Mouse (Mus musculus) CD4-positive helper T cell, adult 2 months (primary cell): ENCODE measurements around the gene Patz1.

ENCODE experiments used
- DNase-seq: peaks from one replicate; pipeline ENCODE4 v3.0.0-alpha.2; 2012; ENCODE audit warnings: low read depth, missing footprints, low spot score

Patz1 gene

DNA sequence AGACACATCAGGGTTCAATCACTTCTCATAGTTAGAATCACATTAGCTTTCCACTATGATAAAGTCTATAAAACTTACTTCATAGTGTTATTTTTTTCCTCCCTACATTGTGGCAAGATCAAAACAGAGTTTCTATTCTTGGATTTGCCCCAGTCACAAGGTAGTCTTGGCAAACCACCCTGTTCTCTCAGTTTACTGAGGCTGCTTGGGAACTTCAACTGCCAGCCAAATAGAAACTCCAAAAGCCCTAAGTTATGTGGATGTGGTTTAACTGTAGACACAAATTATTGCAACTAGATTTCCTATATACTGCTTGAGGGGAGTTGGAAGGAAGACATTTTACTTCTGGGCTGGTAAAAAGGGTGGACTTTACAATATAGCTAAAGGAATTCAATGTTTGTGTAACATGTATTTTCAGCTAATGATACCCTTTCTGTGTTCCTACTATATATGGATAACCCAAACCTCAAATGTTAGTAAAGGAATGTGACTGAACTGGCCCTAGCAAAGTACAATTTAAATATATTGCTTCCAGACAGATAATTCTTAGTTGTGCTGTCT is 41.3 kb downstream of the Patz1 start, which contains the start of gene Pik3ip1:
TSS of gene Pik3ip1 (plus strand) at position 511 of the 561 bp plus-strand sequence.
- DNase-seq = peak; percentile 11

DNA sequence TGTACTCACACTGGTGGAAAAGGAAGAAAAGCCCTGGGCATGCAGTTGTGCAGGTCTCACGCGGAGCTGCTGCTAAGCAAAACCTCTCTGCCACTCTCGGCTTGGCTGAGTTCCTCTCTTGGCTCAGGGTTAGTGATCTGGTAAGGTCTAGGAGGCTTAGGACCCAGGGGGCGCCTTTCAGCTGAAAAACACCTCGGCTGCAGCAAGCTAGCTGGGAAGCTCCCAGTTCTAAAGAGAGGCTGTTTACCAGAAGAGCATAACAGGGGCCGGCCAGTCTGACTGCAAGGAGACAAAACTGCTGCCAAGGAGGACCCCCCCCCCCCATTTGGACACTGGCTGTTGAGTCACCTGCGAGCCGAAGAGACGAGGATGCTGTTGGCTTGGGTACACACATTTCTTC is 41.9 kb downstream of the Patz1 start:
- peak; percentile 79 for DNase-seq

- DNase-seq = peak; percentile 50
Measured at GRCm38 (mm10) chr11:3330991-3331750, 42.5 kb downstream of the Patz1 start.

GRCm38 (mm10) chr11:3331756-3332642 is 43.3 kb downstream of the Patz1 start:
- DNase-seq = peak; percentile 99

GRCm38 (mm10) chr11:3333111-3333695 is 44.5 kb downstream of the Patz1 start:
- no peak for DNase-seq

DNA sequence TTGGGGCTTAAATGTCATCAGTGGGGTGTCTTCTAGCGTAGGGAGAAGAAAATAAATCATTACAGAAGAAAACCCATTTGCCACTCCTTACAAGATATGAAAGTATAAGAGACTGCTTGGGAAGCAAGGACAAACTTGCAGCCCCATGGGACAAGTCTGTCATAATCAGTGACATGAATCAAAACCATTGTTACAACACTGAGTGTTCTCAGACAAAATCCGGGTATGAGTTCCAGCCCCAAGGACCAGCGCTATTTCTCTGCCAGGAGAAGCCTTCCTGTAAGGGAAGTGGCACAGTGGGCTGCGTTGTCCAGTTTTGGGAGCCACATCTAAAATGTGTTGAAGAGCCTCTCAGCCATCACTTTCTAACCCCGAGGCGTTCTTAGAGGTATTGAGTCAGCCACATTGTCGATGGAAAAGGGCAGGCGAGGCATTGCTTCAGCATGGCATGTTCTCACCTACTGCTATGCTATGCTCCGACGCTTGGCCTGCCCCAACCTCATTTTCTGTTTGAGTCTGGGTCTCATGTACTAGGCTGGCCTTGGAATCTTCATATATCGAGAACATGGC is 45.6 kb downstream of the Patz1 start:
- DNase-seq = peak; percentile 22

DNA sequence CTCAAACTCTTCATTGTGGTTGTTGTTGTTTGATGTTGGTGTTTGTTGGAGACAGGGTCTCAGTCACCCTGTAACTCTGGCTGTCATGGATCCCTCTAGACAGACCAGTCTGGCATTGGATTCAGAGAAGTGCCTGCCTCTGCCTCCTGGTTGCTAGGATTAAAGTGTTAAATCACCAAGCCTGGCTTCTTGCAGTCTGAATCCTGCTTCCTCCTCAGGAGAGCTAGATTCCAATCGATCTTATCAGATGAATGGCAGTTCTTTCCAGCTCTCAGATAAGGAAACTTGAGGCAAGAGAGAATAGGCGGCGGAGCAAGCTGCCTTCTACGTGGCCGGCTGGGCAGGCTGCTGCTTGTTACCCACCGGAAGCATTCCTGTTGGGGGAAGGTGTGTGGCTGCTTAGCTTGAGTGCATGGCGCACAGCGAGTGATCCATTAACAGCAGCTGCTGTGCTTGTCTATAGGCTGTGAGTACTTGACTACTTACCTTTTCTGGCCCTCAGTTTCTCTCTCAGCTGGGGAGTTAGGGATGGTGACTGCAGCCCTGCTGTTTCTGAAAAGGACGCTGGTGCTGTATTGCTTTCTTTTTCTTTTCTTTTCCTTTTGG is 46.1 kb downstream of the Patz1 start:
- DNase-seq = peak; percentile 63

DNA sequence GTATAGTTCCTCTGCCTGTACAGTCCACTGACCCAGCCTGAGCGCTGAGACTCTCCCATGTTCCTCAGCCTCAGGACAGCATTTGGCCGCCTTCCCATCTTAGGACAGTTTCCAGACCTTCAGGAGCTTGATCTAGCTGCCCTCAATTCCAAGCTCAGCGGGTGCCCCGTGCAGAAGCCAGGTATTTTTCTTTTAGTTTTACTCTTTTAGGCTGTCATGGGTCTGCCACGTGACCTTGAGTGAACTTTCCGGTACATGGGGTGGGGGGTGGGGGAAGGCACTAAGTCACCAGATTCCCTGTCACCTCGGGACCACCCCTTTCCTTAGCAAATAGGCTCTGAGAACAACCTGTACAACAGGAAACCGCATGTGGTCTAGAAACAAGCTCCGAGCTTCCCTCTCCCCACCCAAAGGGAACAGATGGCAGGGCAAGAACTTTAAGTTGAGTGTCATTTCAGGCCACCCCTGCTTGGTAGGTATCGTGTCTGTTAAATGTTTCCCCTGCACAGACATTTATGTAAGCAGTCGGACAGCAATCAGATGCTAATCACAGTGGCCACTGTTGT is 47.1 kb downstream of the Patz1 start:
- peak; percentile 94 for DNase-seq

DNA sequence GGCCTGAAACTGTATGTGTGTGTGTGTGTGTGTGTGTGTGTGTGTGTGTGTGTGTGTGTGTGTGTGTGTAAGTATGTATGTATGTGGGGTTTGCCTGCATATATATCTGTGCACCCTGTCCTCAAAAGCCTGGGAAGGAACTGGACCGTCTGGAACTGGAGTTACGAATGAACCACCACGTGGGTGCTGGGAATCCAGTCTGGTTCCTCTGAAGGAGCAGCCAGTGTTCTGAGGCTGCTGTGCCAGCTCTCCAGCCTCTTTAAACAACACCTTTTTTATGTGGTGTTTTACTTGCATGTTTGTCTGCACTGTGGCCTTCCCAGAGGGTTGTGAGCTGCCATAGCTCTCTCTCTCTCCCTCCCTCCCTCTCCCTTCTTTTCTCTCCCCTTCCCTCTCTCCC is 47.9 kb downstream of the Patz1 start:
- peak; percentile 49 for DNase-seq

GRCm38 (mm10) chr11:3337173-3337955 is 48.7 kb downstream of the Patz1 start:
- no peak for DNase-seq

DNA sequence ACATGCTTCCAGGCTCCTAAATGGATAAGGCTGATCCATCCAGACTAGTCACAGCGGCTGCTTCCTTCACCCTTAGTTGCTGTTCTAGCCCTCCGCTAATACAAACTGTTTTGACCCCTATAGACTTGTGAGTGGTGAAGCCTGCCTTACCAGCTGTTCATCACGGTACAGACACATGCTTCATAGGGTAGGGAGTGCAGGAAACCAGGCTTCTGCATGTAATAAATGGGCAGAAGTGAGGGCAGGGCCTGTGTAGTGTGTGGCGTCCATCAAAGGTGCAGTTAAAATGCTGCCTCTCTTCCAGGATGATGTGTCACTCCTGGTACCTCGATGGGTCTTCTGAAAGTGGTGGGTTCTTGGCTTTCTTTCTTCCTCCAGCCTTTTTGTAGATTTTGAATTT is 49.3 kb downstream of the Patz1 start:
- DNase-seq = no peak

DNA sequence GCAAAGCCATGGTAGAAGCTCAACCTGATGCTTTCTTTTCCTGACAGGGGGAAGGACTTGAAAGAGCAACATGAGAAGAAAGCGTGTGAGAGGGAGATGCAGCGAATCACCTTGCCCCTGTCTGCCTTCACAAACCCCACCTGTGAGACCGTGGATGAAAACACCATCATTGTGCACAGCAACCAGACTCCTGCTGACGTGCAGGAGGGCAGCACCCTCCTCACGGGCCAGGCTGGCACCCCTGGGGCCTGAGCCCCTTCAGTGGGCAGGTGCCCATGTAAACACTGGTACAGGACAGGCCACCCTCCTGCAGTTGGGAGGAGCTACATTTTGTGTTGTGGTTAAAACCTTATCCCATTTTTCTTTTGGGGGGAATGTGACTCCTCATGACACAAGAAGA is 52.8 kb downstream of the Patz1 start:
- no peak for DNase-seq

GRCm38 (mm10) chr11:3344916-3345315 is 56.2 kb downstream of the Patz1 start:
- DNase-seq = peak; percentile 68

- no peak for DNase-seq
Measured at GRCm38 (mm10) chr11:3346351-3346750, 57.7 kb downstream of the Patz1 start.

DNA sequence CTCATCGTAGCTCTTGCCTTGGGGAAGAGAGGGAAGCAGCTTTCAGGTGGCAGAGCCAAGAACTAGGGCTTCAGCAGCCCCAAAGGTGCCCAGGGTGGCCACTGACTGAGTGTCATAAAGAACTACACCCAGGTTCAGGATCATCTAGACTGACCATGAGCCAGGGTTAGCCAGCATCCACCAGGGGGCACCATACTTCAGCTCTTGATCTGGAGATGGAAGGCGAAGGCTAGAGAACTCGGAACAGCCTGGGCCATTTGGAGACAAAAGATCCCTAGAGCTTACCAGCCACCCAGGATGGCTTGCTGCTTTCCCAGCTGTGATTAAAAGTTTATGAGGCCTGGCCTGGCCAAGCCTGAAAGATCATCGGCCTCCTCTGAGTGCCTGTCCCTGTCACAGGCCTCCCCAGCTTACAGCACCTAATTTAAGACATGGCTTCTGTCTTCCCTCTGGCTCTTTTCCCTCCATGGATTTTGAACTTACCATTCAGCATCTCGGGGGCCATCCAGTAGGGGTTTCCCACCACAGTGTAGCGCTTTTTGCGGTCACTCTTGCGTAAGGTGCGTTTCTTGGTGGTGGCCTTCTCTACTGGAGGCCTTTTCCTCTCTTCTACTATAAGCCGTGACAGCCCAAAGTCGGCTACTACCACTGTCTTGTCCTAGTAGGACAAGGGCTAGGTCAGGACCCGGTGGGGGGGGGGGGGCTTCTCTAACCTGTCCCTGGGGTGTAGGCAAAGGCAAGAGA is 58.6 kb downstream of the Patz1 start:
- peak; percentile 77 for DNase-seq

- no peak for DNase-seq
Measured at GRCm38 (mm10) chr11:3347835-3348195, 59.1 kb downstream of the Patz1 start.

GRCm38 (mm10) chr11:3348576-3349342 is 60.1 kb downstream of the Patz1 start:
- DNase-seq = no peak

GRCm38 (mm10) chr11:3349343-3349695 is 60.6 kb downstream of the Patz1 start:
- DNase-seq = no peak

DNA sequence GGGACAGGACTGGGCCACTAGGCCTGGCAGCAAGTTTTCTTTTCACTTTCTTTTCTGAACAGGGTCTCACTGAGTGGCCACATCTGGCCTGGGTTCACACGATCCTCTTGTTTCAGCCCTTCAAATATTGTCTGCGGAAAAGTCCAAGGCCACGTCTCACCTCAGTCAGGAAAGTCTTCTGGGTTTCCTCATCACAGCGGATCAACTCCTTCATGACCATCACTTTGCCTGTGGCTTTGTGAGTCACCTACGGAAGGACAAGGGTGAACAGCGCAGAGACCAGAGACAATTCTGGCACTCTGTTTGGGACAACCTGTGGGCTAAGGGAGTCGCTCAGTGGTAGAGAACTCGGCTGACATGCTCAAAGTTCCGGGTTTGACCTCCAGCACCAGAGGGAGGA is 63.5 kb downstream of the Patz1 start:
- DNase-seq = no peak
